Mouse (Mus musculus) liver, postnatal 0 days (tissue): ENCODE measurements at regions not wholly inside any gene's neighbourhood (a gene's known extent, or its start where the extent isn't known, plus 50 kb on each side); places are given as distances from the start of the nearest gene placed in this dataset.

Experiments
- CTCF ChIP-seq: sonication (generic); IDR thresholded peaks from 2 replicates; pipeline ENCODE4 v1.5.1; 2016; ENCODE audit warnings: antibody characterized with exemption, low read depth
- EP300 ChIP-seq: IDR thresholded peaks from 2 replicates; pipeline ENCODE4 v1.6.1; 2016; ENCODE audit warnings: antibody characterized with exemption, low read depth, mild to moderate bottlenecking

- TF ChIP-seq CTCF (no peak), EP300 (no peak)
Measured at GRCm38 (mm10) chr11:64317458-64317857, 117.7 kb upstream of the Hs3st3a1 start.
